Mouse (Mus musculus): Measurements from ENCODE around the gene Sugt1. TPM values are rescaled to one million over a fixed set of nuclear protein-coding genes. Genes with fewer than 3 reads are reported as not detected.

Gene Sugt1
- polyA plus RNA-seq (2014; fragmentation: Illumina TruSeq; extraction: RNeasy Lipid Tissue Mini Kit (QIAGEN cat#74804); ENCODE audit: low read depth, low replicate concordance): 229 TPM

GRCm38 (mm10) chr14:79587139-79587851 is at the start of gene Sugt1:
Gene Sugt1, plus strand, starts transcription at chr14:79587691.

GRCm38 (mm10) chr14:79662001-79662400 is 74.5 kb downstream of the Sugt1 start, which contains the start of gene Cnmd:
Gene Cnmd, minus strand, starts transcription at chr14:79662170.

Other genes with a start within 250 kb of the Sugt1 start
- 45.3 TPM for gene Naa16, start 196.9 kb upstream of the Sugt1 start, polyA plus RNA-seq (2014; fragmentation: Illumina TruSeq; extraction: RNeasy Lipid Tissue Mini Kit (QIAGEN cat#74804); ENCODE audit: low read depth, low replicate concordance)
- gene Mtrf1, start 189.9 kb upstream of the Sugt1 start, polyA plus RNA-seq (2014; fragmentation: Illumina TruSeq; extraction: RNeasy Lipid Tissue Mini Kit (QIAGEN cat#74804); ENCODE audit: low read depth, low replicate concordance): 25.4 TPM
- 41.4 TPM for gene Kbtbd7, start 161.2 kb upstream of the Sugt1 start, polyA plus RNA-seq (2014; fragmentation: Illumina TruSeq; extraction: RNeasy Lipid Tissue Mini Kit (QIAGEN cat#74804); ENCODE audit: low read depth, low replicate concordance)
- 0.49 TPM for gene Kbtbd6, start 135.9 kb upstream of the Sugt1 start, polyA plus RNA-seq (2014; fragmentation: Illumina TruSeq; extraction: RNeasy Lipid Tissue Mini Kit (QIAGEN cat#74804); ENCODE audit: low read depth, low replicate concordance)
- gene Elf1, start 106.5 kb upstream of the Sugt1 start, polyA plus RNA-seq (2014; fragmentation: Illumina TruSeq; extraction: RNeasy Lipid Tissue Mini Kit (QIAGEN cat#74804); ENCODE audit: low read depth, low replicate concordance): 61.3 TPM
- 42.6 TPM for gene Wbp4, start 106.2 kb upstream of the Sugt1 start, polyA plus RNA-seq (2014; fragmentation: Illumina TruSeq; extraction: RNeasy Lipid Tissue Mini Kit (QIAGEN cat#74804); ENCODE audit: low read depth, low replicate concordance)
- gene Cnmd, start 74.5 kb downstream of the Sugt1 start, polyA plus RNA-seq (2014; fragmentation: Illumina TruSeq; extraction: RNeasy Lipid Tissue Mini Kit (QIAGEN cat#74804); ENCODE audit: low read depth, low replicate concordance): 0.40 TPM
- not detected for gene Pcdh8, start 183.6 kb downstream of the Sugt1 start, polyA plus RNA-seq (2014; fragmentation: Illumina TruSeq; extraction: RNeasy Lipid Tissue Mini Kit (QIAGEN cat#74804); ENCODE audit: low read depth, low replicate concordance)

Data from kidney, adult 10 weeks (tissue).